Mouse (Mus musculus) c-Kit-negative CD71-positive TER-119-positive erythroid progenitor cells, embryonic 14.5 days (primary cell): Measurements from ENCODE around the gene Armc5.

Experiments used
- DNase-seq: peaks from one replicate; pipeline ENCODE4 v3.0.0-alpha.2; 2013; ENCODE audit warnings: low read depth, low spot score

Gene Armc5

GRCm38 (mm10) chr7:128246496-128247391 lies 9.6 kb downstream of the Armc5 start, which contains the start of gene Tgfb1i1:
Tgfb1i1 (plus strand) TSS chr7:128246812.
- no peak for DNase-seq

GRCm38 (mm10) chr7:128247443-128247842 lies 10.3 kb downstream of the Armc5 start:
- DNase-seq: peak; percentile 92

- no peak for DNase-seq
Observed at GRCm38 (mm10) chr7:128248081-128249042, 11.2 kb downstream of the Armc5 start.

GRCm38 (mm10) chr7:128249998-128250397 lies 12.9 kb downstream of the Armc5 start:
- DNase-seq: no peak

- DNase-seq: no peak
Observed at GRCm38 (mm10) chr7:128251946-128252345, 14.8 kb downstream of the Armc5 start.

GRCm38 (mm10) chr7:128252609-128253008 lies 15.5 kb downstream of the Armc5 start:
- DNase-seq: no peak

GRCm38 (mm10) chr7:128254978-128255377 lies 17.8 kb downstream of the Armc5 start:
- DNase-seq: no peak

GRCm38 (mm10) chr7:128255757-128256156 lies 18.6 kb downstream of the Armc5 start:
- DNase-seq: no peak

GRCm38 (mm10) chr7:128256783-128257334 lies 19.7 kb downstream of the Armc5 start:
- no peak for DNase-seq

- DNase-seq: no peak
Observed at GRCm38 (mm10) chr7:128265411-128265810, 28.3 kb downstream of the Armc5 start, which contains the start of gene Slc5a2. Slc5a2 (plus strand) TSS chr7:128265657.

GRCm38 (mm10) chr7:128266056-128266455 lies 28.9 kb downstream of the Armc5 start:
- no peak for DNase-seq

GRCm38 (mm10) chr7:128267391-128267790 lies 30.2 kb downstream of the Armc5 start:
- no peak for DNase-seq

- DNase-seq: no peak
Observed at GRCm38 (mm10) chr7:128267813-128268212, 30.7 kb downstream of the Armc5 start.

GRCm38 (mm10) chr7:128270431-128270850 lies 33.3 kb downstream of the Armc5 start:
- DNase-seq: peak; percentile 60

- no peak for DNase-seq
Observed at GRCm38 (mm10) chr7:128271496-128271895, 34.4 kb downstream of the Armc5 start.

- no peak for DNase-seq
Observed at GRCm38 (mm10) chr7:128276051-128276450, 38.9 kb downstream of the Armc5 start.

GRCm38 (mm10) chr7:128279750-128280149 lies 42.6 kb downstream of the Armc5 start:
- DNase-seq: no peak

- no peak for DNase-seq
Observed at GRCm38 (mm10) chr7:128281765-128282164, 44.6 kb downstream of the Armc5 start.

GRCm38 (mm10) chr7:128282532-128283244 lies 45.5 kb downstream of the Armc5 start:
- DNase-seq: no peak

GRCm38 (mm10) chr7:128284047-128284446 lies 46.9 kb downstream of the Armc5 start:
- DNase-seq: no peak

- DNase-seq: no peak
Observed at GRCm38 (mm10) chr7:128285060-128285459, 47.9 kb downstream of the Armc5 start.
